Mouse (Mus musculus): ENCODE data around the gene Gpbar1.

GRCm38 (mm10) chr1:74277041-74277440 is 1.3 kb upstream of the Gpbar1 start:
- no peak for TF ChIP-seq CTCF (IDR thresholded peaks at IDR 0.05)
- TF ChIP-seq EP300 (IDR thresholded peaks at IDR 0.05), result no peak

Measured in lung, postnatal 0 days (tissue).